Mouse (Mus musculus) A20 (cell line): ENCODE data around the gene Gm43738.
A peak's percentile ranks its signal among the peaks of the same experiment; 100 is the strongest.

ENCODE experiments used
- DNase-seq: peaks from one replicate; pipeline ENCODE4 v3.0.0-alpha.2; 2011; ENCODE audit warnings: low read depth, low spot score

The Gm43738 gene

DNA sequence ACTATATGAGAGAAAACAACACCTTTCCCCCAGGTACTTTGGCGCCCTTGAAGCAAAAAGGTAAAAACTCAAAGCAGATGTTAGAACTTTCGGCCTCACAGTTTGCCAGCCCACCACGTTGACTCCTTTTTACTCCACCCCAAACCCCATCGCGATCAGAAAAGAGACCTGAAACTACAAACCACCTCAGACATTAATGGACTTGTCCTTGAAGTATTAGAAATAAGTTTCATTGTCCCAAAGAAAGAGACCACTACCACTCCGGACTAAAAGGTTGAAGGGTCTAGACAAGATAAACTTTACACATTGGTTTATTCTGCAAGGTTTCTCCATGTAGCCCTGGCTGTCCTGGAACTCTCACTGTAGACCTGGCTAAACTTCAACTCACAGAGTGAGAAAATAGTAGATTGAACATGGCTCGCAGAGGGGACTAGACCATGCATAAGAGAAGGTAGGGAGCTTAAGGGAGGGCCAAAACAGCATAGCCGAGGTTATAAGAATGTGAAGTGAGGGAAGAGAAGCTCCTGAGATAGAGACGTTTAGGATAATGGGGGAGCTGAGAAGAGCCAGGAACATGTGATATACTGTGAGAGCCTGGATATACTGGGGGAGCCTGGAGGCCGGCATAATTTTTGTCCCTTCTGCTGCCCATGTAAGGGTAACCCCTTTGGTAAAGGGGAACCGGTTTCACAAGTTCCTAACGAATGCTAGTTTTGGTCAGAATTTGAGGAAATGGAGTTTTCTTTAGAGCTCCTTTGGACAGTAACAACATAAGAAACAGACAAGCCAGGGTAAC lies 1.8 kb upstream of the Gm43738 start:
- DNase-seq = peak; percentile 85

DNA sequence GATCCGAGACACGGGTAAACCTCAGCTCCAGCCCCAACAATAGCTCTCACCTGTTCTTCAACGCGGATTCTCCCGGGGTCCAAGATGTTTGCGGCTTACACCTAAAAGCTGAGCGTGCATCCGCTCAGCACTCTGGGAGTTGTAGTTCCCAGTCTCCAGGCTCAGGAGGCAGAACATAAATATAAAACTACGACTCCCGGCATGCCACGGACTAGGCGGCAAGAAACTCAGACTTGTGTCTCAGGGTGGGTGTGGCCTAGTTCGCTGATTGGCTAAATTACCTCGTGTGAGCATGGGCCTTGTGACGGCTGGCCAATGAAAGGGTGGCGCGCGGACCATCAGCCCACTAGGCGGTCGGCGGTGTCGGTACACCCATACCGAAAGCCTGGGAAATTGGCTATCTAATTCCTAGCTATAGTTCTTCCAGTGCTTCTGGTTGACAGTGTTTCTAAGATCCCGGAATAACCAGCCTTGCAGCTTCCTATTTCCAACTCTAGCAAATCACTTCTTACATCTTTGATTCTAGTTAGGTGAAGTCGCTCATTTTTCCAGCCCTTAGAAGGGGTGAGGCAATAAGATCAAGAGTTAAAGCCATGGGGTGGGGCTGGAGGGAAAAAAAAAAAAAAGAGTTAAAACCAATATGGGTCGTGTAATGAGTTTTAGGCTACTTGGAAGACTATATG lies 1.1 kb upstream of the Gm43738 start, which contains the start of gene Fdps:
Gene Fdps, minus strand, starts transcription at position 148 of the 683 bp plus-strand sequence.
- peak; percentile 99 for DNase-seq

DNA sequence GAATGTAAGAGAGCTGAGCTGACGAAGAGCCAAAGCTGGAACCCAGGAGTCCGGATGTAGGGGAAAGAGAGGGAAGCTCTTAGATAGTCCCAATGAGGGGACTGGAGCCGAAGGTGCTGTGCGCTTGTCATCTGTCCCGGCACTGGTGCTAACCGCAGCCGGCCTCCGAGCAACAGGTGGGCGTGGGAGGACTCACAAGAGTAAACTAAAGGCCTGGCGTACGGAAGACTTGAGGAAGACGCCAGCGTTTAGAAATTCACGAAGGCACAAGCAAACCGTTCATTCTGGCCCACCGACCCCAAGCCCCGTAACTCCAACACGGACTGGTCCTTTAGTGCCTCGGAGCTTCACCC lies 536 bp upstream of the Gm43738 start:
- DNase-seq = no peak

DNA sequence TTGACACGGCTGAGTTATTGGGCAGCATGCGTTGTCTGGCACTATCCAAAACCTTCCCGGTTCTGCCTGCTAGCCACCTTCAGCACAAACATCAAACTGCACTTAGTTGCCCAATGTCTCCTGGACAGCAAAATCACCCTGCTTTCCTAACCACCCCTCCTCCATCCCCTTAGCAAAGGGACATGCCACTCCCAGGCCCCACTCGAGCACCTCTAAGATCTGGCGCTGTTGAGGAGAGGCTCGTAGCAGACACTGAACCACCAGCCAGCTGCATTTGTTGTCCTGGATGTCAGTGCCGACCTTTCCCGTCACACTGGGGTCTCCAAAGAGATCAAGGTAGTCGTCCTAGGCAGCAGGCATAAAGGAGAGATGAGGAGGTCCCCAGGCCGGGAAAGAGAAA lies 6.9 kb downstream of the Gm43738 start:
- no peak for DNase-seq

DNA sequence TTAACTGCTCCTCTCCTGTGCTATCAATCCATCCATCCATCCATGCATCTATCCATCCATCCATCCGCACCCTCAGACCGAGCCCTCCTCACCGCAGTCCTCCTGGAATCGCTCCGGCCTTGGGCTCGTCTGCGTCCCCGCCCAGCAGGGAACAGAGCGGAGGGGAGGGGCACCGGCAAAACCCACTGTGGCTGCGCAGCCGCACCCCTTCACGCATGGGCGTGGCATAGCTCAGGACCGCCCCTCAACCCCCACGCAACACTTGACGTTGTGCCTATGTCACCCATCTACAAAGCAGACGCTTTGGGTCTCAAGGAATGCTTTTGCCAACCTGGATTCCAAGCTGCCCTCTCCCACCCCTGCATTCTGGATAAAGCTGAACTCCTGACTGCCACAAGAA lies 7.7 kb downstream of the Gm43738 start, which contains the start of gene Rusc1:
Gene Rusc1, minus strand, starts transcription at position 137 of the 400 bp plus-strand sequence.
- no peak for DNase-seq

DNA sequence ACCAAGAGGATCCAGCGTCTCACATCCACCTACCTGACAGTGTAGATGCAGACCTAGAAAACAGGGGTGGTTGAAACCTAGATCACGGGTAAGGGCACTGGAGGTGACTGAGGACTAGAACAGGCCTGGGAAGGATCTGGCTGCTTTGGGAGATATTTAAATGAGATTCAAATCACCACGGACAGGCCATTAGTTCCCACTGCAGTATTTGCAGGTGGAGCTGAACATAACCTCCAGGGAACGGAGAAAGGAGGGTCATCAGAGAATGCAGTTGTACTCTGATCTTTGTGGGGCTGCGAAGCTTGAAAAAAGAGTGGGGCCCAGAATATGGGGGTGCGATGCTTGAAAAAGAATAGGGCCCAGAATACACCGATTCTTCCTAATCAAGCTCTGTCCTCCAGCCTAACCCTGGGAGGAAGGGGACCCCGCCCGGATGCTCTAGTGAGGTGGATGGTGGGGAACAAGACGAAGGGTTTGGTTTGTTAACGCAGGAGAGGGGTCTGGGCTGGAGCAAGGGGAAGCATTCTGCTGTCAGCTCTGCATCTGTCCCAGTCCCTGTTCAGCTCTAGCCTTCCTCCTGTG lies 8.3 kb downstream of the Gm43738 start:
- peak; percentile 30 for DNase-seq

DNA sequence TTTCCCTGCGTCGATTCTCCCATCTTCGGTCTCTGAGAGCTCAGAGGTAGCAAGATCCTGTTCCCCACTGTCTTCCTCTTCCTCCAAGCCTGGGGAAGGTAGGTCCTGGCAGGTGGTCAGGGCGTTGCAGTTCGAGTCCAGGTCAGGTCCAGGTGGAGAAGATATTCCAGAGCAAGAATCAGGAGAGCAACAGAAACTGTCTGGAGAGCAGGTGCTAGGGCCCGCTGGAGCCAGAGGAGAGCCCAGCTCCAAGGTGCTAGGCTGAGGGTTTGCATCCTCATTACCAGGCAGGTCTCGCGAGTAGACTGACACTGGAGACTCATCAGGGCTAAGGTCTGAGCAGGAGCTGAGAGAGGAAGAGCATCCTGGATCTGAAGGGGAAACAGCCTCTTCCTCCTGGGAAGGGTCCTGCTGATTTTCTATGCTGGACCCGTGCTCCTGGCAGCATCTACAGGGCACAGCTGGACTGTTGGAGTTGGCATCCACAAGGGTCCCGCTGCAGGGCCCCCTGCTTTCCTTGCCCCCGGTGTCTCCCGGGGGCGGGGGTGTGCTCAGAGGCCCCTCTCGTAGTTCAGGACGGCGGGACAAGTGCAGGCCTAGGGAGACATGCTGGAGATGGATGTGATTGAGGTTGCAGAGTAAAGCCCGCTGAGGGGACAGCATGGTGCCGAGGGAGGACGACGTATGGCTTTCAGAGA lies 8.9 kb downstream of the Gm43738 start:
- DNase-seq = peak; percentile 32

DNA sequence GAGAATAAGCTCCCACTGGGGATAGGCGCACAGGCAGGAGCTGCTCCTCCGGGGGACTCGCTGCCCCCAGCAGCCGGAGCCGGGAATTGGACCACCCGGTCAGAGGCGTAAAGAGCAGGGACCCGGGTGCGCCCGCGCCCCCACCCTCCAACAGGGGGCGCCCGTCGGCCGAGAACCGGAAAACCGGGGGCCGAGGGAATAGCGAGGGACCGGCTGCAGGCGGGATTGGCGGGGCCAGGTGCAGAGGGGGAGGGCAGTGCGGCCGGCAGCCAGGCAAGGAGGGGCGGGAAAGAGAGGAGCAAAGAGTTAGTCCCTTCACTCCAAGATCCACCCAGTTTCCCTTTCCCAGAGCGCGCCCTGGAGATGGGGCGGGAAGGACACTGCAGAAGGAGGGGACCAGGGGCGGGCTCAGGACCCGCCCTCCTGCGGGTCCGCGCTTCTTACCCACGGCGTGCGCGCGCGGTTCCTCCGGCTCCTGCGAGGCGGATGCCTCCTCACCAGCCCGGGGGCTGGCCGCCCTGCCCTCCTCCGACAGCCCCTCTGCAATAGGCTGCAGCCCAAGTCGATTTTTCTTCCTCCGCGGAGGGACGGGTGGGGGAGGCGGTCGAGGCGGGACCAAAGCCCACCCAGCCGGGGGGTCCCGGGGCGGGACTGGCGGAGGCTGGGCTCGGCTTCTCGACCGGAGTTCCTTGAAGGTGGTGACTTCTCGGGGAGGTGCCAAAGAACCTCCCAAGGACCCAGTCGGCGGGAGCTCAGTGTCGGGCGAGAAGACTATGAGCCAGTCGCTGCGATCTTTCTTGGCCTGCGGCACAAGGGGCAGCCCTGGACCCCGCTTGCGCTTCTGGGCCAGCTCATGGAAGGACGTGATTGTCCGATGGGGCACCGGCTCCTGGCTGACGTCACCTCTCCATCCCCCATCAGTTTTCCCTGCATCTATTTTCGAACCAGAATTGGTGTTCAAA lies 9.9 kb downstream of the Gm43738 start:
- DNase-seq = peak; percentile 89

DNA sequence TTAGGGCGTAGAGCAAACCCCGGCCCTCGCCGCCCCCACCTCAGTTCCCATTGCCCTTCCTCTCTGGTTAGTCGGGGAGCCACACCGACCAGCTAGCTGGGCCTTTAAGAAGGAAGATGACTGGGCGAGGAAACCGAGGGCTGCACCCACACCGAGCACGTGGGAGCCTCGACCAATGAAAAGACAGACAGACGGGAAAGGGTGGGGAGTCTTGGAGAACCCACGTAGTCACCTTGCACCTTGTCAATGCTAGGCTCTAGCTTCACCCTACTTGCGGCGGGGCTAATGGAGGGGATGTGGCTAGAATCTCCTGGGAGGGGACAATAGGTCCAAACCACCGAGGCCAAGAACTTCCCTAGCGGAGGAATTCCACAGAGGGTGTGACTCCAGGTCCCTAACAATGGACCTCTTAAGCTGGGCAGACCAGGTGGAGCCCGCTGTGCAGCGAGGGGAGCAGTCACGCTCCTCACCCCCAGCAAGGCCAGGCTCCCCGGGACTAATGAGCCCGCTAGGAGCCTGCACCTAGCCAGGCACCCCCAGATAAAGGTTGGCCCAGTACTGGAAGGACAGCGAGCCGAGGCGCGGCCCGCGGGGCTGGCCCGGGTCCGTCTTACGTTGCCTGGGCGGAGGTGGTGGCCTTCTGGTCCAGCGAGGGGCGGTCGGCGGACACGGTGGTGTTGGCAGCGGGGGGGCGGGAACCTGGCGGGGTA lies 10.9 kb downstream of the Gm43738 start:
- DNase-seq = peak; percentile 94

DNA sequence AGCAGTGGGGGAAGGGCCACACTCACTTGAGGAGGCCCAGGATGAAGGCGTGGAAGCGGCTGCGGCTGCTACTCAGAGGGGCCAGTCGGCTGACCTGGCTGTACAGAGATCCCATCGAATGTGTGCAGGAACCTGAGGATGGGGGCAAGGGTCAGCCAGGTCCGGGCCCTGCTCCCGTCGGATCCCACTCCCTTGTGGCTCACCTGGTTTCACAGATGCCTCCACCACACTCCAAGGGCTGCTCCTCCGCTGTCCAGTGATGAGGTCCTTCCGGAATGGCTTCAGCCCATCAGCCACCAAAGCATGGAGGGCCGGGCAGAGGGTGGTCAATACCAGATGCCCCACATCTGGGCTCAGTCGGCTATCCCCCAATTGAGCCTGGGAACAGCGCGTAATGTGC lies 11.9 kb downstream of the Gm43738 start:
- no peak for DNase-seq

DNA sequence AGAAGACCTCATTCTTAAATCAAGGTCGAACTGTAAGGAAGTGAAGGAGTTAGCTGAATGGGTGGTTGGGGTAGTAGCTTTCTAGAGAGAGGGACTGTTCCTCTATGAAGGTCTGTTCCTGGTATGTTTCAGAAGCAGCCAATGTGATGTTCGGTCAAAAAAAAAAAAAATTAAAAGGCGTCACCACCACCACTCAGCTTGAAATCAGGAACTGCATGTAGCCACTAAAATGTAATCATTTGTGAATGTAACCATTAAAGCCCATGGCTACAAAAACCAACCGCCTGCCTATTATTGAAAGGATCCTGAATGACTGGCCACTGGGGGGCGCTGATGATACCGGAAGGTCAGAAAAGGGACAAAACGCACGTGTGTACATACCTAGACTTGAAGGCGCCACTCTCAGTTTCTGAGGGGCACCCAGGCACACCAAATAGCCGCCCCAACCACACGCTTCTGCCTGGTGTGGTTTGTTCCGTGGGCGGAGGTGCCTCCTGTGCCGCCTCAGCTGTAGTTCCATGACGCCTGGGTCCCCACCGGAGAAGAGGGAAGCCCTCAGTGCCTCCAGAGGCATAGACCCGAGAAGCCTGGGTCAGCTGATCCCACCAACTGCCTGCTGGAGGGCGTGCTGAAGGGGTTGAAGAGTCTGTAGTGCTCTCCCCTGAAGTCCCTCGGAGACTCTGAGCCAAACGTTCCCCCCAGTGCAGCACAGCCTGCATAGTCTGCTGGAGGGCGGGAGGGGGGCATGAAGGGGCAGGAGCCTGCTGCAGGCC lies 13.4 kb downstream of the Gm43738 start:
- DNase-seq = peak; percentile 92

DNA sequence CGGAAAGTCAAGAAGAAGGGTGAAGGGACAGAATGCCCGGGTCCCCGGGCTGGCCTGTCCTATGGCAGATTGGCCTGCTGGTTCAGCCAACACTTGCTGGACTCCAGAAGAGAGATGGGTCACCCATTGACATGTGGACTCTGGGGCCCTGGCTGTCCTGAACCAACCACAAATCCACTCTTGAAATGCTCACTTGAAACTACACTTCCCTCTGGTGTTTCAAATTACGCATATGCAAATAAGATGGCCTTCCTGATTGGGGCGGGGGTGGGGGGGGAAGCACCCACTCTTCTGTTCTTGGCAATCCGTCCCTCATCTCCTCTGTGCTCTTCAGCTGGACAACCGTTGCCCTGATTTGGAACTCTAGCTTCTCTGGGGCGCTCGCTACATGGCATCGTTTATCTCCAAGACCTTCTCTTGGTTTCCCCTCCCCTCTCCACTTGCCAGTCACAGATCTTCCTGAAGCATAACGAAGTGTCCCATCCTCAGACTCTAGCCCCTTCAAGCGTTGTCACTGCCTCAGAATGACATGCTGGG lies 16.2 kb downstream of the Gm43738 start:
- peak; percentile 60 for DNase-seq

DNA sequence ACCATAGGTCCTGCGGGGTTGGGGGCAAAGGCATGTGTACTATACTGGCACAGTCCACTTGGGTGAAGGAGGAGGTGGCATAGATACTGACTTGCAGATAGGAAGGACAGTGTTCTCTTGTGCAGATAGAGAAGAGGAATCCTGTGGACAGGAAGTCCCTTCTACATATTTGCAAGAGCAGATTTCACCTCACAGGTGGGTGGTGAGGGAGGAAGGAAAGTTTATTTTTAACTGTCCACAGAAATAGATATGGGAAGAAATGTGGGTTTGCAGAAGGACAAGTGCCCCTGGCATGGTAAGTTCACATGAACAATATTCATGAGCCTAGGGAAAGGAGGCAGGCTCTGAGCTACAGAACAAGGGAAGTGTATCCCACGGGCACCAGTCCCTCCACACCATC lies 16.8 kb downstream of the Gm43738 start:
- peak; percentile 33 for DNase-seq

DNA sequence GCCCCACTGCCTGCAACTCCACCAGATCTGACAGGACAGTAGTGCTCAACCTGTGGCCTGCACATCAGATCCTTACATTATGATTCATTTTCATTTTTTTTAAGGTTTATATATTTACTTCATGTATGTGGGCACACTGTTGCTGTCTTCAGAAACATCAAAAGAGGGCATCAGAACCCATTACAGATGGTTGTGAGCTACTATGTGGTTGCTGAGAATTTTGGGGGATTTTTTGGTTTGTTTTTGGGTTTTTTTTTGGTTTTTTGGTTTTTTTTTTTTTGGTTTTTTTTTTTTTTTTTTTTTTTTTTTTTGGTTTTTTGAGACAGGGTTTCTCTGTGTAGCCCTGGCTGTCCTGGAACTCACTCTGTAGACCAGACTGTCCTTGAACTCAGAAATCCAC lies 18.6 kb downstream of the Gm43738 start:
- peak; percentile 26 for DNase-seq

DNA sequence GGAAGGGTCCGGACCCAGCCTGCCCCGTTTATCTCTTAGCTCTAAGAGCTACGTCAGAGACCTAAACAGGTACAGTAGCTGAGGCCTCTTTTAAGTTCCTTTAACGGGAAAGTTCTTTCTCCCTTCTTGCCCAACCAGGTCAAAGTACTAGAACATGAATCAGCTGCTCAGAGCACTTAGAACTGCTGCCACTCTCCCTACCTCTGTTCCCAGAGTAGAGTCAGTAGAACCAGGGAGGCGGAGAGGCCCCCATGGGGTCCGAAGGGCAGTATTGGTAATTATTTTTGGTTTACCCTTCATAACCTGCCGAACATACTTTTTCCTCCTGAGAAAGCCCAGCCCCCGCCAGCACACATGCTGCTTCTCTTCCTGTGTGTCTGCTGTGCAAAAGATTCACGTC lies 23.5 kb downstream of the Gm43738 start:
- DNase-seq = no peak

DNA sequence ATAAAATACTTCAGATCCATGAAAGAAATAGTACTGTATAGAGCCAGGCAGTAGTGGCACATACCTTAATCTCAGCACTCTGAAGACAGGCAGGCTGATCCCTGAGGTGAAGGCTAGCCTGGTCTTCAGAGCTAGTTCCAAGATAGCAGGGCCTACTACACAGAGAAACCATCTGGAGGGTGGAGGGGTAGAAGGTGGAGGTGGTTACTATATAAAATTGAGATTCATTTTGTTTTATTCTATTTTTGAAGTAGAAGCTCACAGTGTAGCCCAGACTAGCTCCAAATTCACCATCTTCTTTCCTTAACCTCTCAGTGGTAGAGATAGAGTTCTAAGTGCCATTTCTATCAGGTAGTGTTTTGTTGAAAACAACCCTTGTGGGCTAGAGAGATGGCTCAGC lies 33.6 kb downstream of the Gm43738 start:
- no peak for DNase-seq

DNA sequence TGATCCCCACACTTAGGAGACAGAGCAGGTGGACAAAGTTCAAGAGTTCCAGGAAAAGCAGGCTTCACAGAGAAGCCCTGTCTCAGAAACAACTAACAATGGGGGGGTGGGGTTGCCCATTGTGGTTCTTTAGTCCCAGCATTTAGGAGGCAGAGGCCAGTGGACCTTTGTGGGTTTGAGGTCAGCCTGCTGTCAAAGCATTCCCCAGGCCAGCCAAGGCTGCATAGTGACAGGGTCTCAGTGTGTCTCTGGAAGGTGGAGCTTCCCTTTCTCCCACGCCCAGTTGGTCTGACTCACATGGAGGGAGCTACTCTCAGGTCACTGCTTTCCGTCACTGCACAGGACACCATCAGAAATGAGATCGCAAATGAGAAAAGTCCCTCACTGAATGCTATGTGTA lies 39.2 kb downstream of the Gm43738 start:
- no peak for DNase-seq

DNA sequence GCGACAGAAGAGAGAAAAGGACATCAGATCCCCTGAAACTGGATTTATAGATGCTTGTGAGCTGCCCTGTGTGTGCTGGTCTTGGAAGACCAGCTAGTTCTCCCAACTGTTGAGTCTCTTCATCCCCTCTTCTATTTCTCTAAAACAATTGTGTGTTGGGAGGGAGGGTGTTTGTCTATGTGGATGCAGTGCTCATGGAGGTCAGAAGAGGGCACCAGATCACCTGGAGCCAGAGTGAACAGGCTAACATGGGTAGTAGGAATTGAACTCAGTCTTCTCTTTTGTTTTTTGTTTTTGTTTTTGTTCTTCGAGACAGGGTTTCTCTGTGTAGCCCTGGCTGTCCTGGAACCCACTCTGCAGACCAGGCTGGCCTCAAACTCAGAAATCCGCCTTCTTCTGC lies 42.1 kb downstream of the Gm43738 start:
- peak; percentile 52 for DNase-seq

DNA sequence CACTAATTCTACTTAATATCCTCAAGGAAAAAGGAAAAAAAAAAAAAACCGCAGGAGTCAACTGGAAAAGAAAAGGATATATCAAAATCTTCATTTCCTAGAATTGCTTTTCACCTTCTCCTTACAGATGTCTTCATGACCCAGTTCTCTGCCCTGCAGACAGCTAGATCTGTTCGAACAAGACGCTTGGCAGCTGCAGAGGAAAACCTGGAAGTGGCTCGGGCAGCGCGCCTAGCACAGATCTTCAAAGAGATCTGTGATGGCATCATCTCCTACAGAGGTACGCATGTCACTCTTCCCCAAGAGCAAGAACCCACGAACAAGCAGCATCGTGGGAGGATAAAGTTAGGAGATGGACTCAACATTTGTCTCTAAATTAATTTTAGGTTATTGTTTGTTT lies 42.5 kb downstream of the Gm43738 start:
- DNase-seq = no peak
